9 mouse cellular contexts compared by ENCODE assay signal in the genomic region with DNA sequence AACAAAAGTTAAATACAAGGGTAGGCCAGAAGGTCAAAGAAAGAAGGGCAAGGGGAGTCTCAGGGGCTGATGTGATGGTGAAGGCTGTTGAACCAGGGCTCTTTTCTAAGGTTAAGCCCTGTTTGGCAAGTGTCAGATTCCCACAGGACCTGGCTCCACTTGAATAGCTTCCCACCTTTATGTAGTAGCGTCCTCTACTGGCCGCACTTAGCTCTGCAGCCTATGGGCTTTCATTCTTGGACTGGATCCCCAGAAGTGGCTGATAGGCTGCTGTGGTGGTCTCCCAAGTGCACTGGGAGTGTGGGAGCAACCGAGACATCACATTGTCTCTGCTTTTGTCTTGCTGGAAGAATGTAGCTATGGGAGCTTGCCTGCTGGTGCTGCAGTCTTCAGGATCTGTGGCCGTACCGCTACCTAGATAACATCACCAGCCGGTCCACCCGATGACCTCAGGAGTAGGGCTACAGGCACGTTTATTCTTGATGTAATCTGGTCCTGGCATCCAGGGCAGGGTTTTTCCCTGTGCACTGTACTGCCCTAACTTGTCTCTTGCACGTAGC. TPM values are rescaled to one million over a fixed set of nuclear protein-coding genes. Genes with fewer than 3 reads are reported as not detected.
A peak's percentile ranks its signal among the peaks of the same experiment; 100 is the strongest.
DNase-seq lines count a peak whose midpoint lies in the region; ATAC-seq and TF ChIP-seq lines count a peak whose summit lies in the region.
"Had no signal": no experiment of that assay in that cellular context is flagged by ENCODE, and none has a peak within 500 bp of the region (broad histone marks: within the 10 kb centered on the region; RNA-seq: fewer than 3 reads in every experiment).

No protein-coding gene starts in this region.

- no peaks in the 10 kb centered on the region for H3K9me3 ChIP-seq in liver, postnatal 0 days (ENCODE audit: low read length)
- H3K9me3 ChIP-seq in liver, embryonic 11.5 days (ENCODE audit: control insufficient read depth, low read length): no peaks in the 10 kb centered on the region
- H3K9me3 ChIP-seq in midbrain, postnatal 0 days (ENCODE audit: low read length): no peaks in the 10 kb centered on the region

- no peak overlapping the region for H3K9ac ChIP-seq in liver, postnatal 0 days (replicated peaks)
- H3K9ac ChIP-seq in liver, embryonic 11.5 days (ENCODE audit: low read depth, low read length): no peak overlapping the region
- H3K9ac ChIP-seq in midbrain, postnatal 0 days (replicated peaks; ENCODE audit: low read length, poor library complexity, severe bottlenecking): no peak overlapping the region

- no peak overlapping the region for H3K4me2 ChIP-seq in liver, postnatal 0 days (ENCODE audit: low read depth, low read length)
- H3K4me2 ChIP-seq in liver, embryonic 11.5 days: no peak overlapping the region
- H3K4me2 ChIP-seq in midbrain, postnatal 0 days (ENCODE audit: low read depth, low read length, poor library complexity, severe bottlenecking): no peak overlapping the region

- H3K4me1 ChIP-seq in liver, postnatal 0 days (ENCODE audit: insufficient read depth): no peaks in the 10 kb centered on the region
- no peaks in the 10 kb centered on the region for H3K4me1 ChIP-seq in liver, embryonic 11.5 days (replicated peaks; ENCODE audit: control insufficient read depth, insufficient read depth, low read length)
- H3K4me1 ChIP-seq in midbrain, postnatal 0 days (ENCODE audit: insufficient read depth, low read length): no peaks in the 10 kb centered on the region

- TF ChIP-seq EP300 in liver, postnatal 0 days (IDR thresholded peaks at IDR 0.05; ENCODE audit: low read depth): no peak

- no peak for ATAC-seq in liver, postnatal 0 days
- no peak for ATAC-seq in liver, embryonic 11.5 days (replicated peaks; ENCODE audit: low FRiP score)
- peak; percentile 48; the same call in 1 of the 2 replicates for ATAC-seq in granulocyte monocyte progenitor cell, adult 5-6 weeks (replicated peaks; ENCODE audit: poor library complexity, severe bottlenecking)
- no peak; the same call in 1 of the 2 replicates for ATAC-seq in midbrain, postnatal 0 days (ENCODE audit: low FRiP score)

- no peak overlapping the region for H3K27ac ChIP-seq in liver, postnatal 0 days (ENCODE audit: low read depth)
- H3K27ac ChIP-seq in liver, embryonic 11.5 days (ENCODE audit: low read depth, low read length): no peak overlapping the region
- no peak overlapping the region for H3K27ac ChIP-seq in midbrain, postnatal 0 days (ENCODE audit: low read depth, low read length)

- DNase-seq in embryo, embryonic 10 days (ENCODE audit: low spot score): peak; percentile 20
- DNase-seq in embryo, embryonic 9.5 days (ENCODE audit: extremely low spot score): no peak
- DNase-seq in liver, postnatal 0 days: peak; percentile 35
- no peak for DNase-seq in liver, embryonic 11.5 days (ENCODE audit: low spot score)
- DNase-seq in adipocyte (ENCODE audit: low spot score): peak; percentile 61
- DNase-seq in midbrain, postnatal 0 days (ENCODE audit: low spot score): peak; percentile 72
- DNase-seq in spleen, adult 12 weeks (ENCODE audit: low spot score): no peak

- no peaks in the 10 kb centered on the region for H3K27me3 ChIP-seq in liver, postnatal 0 days (ENCODE audit: insufficient read depth, low read length)
- H3K27me3 ChIP-seq in liver, embryonic 11.5 days (replicated peaks; ENCODE audit: control insufficient read depth, insufficient read depth, low read length): no peaks in the 10 kb centered on the region
- no peaks in the 10 kb centered on the region for H3K27me3 ChIP-seq in midbrain, postnatal 0 days (ENCODE audit: insufficient read depth, low read length)

- H3K36me3 ChIP-seq in liver, postnatal 0 days (replicated peaks; ENCODE audit: insufficient read depth, low read length): peaks cover 52% of the 10 kb centered on the region
- H3K36me3 ChIP-seq in liver, embryonic 11.5 days (ENCODE audit: control insufficient read depth, insufficient read depth, low read length): peaks cover 27% of the 10 kb centered on the region
- peaks cover 30% of the 10 kb centered on the region for H3K36me3 ChIP-seq in midbrain, postnatal 0 days (ENCODE audit: insufficient read depth, low read length)

- peak; percentile 74 for TF ChIP-seq CTCF in liver, postnatal 0 days (IDR thresholded peaks at IDR 0.05; ENCODE audit: low read depth)
- peak; percentile 77 for TF ChIP-seq CTCF in midbrain, postnatal 0 days (IDR thresholded peaks at IDR 0.05)

- 79% methylated on average over 9 of the region's 9 CpGs for WGBS in liver, postnatal 0 days (ENCODE audit: insufficient replicate concordance)
- 78% methylated on average over 9 of the region's 9 CpGs for WGBS in liver, embryonic 11.5 days
- 85% methylated on average over 9 of the region's 9 CpGs for WGBS in midbrain, postnatal 0 days

- no peak overlapping the region for H3K4me3 ChIP-seq in liver, postnatal 0 days (ENCODE audit: low read depth, low read length)
- H3K4me3 ChIP-seq in liver, embryonic 11.5 days (ENCODE audit: low read depth, low read length): no peak overlapping the region
- no peak overlapping the region for H3K4me3 ChIP-seq in midbrain, postnatal 0 days (ENCODE audit: low read depth, low read length)

RNA-seq across cellular contexts. Expression of a gene that starts 11.8 kb away (rescaled TPM):
- polyA plus RNA-seq in liver, postnatal 0 days (2015; fragmentation: Nextera tagmentation; extraction: Ambion mirVana): 53.1 and 55.6 TPM in 2 replicates
- polyA plus RNA-seq in liver, embryonic 11.5 days (2014; fragmentation: Nextera tagmentation; extraction: Ambion mirVana): 105 and 110 TPM in 2 replicates
- total RNA-seq in granulocyte monocyte progenitor cell, adult 5-6 weeks (2014; fragmentation: Nextera tagmentation): 40.1 and 47.1 TPM in 2 replicates
- total RNA-seq in granulocyte monocyte progenitor cell, adult 5-6 weeks (2017): 49.6 and 51.8 TPM in 2 replicates
- 33.2 and 34.4 TPM in 2 replicates for total RNA-seq in midbrain, postnatal 0 days (2014; rRNA removed)
- 112 and 116 TPM in 2 replicates for polyA plus RNA-seq in midbrain, postnatal 0 days (2015; fragmentation: Nextera tagmentation; extraction: Ambion mirVana)

RNA-seq across cellular contexts. Expression of a gene that starts 12.0 kb away (rescaled TPM):
- 11.2 and 12.4 TPM in 2 replicates for polyA plus RNA-seq in liver, postnatal 0 days (2015; fragmentation: Nextera tagmentation; extraction: Ambion mirVana)
- polyA plus RNA-seq in liver, embryonic 11.5 days (2014; fragmentation: Nextera tagmentation; extraction: Ambion mirVana): 35.0 and 40.1 TPM in 2 replicates
- total RNA-seq in granulocyte monocyte progenitor cell, adult 5-6 weeks (2014; fragmentation: Nextera tagmentation): 41.1 and 73.3 TPM in 2 replicates
- total RNA-seq in granulocyte monocyte progenitor cell, adult 5-6 weeks (2017): 22.8 and 33.5 TPM in 2 replicates
- 6.6 and 12.4 TPM in 2 replicates for total RNA-seq in midbrain, postnatal 0 days (2014; rRNA removed)
- polyA plus RNA-seq in midbrain, postnatal 0 days (2015; fragmentation: Nextera tagmentation; extraction: Ambion mirVana): 16.7 and 19.6 TPM in 2 replicates

RNA-seq across cellular contexts. Expression of a gene that starts 28.3 kb away (rescaled TPM):
- polyA plus RNA-seq in liver, postnatal 0 days (2015; fragmentation: Nextera tagmentation; extraction: Ambion mirVana): not detected in 2 replicates
- polyA plus RNA-seq in liver, embryonic 11.5 days (2014; fragmentation: Nextera tagmentation; extraction: Ambion mirVana): not detected in 2 replicates
- total RNA-seq in granulocyte monocyte progenitor cell, adult 5-6 weeks (2014; fragmentation: Nextera tagmentation): not detected in 2 replicates
- total RNA-seq in granulocyte monocyte progenitor cell, adult 5-6 weeks (2017): not detected in 2 replicates
- total RNA-seq in midbrain, postnatal 0 days (2014; rRNA removed): not detected in 2 replicates
- polyA plus RNA-seq in midbrain, postnatal 0 days (2015; fragmentation: Nextera tagmentation; extraction: Ambion mirVana): not detected in 2 replicates
- polyA plus RNA-seq: heart, embryonic 16.5 days had no signal

Comparison
In these comparisons a context has a peak if more than half of its experiments do, and no peak if none do; other contexts are left out.
1. DNase-seq: peak in embryo, embryonic 10 days (single experiment), liver, postnatal 0 days (single experiment), adipocyte (single experiment) and midbrain, postnatal 0 days (single experiment); none in embryo, embryonic 9.5 days (single experiment), liver, embryonic 11.5 days (single experiment) and spleen, adult 12 weeks (single experiment).